Mouse (Mus musculus): ENCODE data around the gene Sntn.

- no peak for TF ChIP-seq CTCF (IDR thresholded peaks at IDR 0.05)
- no peak for TF ChIP-seq POLR2A (IDR thresholded peaks at IDR 0.05; ENCODE audit: insufficient read depth, low read depth, low read length)
Measured at GRCm38 (mm10) chr14:13686716-13687115, 16.0 kb downstream of the Sntn start.
